In the genomic region with DNA sequence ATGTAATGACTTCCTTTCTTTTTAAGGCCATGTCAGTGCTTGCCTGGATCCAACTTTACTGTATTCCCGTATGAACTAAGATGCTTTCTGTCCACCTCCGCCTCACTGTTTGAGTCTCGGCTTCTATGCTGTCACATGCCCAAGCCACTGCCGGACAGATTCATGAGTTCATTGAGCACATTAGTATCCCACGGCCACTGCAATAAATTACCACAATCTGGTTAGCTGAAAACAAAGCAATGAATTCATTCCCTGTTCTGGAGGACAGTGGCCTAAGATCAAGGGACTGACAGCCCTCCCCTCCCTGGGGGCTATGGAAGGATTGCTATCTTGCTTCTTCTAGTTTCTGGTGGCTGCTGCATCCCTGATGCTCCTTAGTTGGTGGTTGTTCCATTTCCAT, we compare ENCODE assay signal across 23 mouse cellular contexts.
DNase-seq lines count a peak whose midpoint lies in the region; ATAC-seq and TF ChIP-seq lines count a peak whose summit lies in the region.
"Had no signal": no experiment of that assay in that cellular context is flagged by ENCODE, and none has a peak within 500 bp of the region (broad histone marks: within the 10 kb centered on the region; RNA-seq: fewer than 3 reads in every experiment).

No protein-coding gene starts in this region.

- no peak overlapping the region for H3K4me3 ChIP-seq in hindbrain, embryonic 11.5 days (ENCODE audit: low read depth, low read length)
- H3K4me3 ChIP-seq in hindbrain, embryonic 12.5 days: no peak overlapping the region
- no peak overlapping the region for H3K4me3 ChIP-seq in neural tube, embryonic 13.5 days
- no peak overlapping the region for H3K4me3 ChIP-seq in intestine, postnatal 0 days (ENCODE audit: low read depth, low read length)
- H3K4me3 ChIP-seq: embryonic facial prominence, embryonic 15.5 days; heart, embryonic 10.5 days; kidney, embryonic 15.5 days; layer of hippocampus, adult 2 months; limb, embryonic 13.5 days; liver, embryonic 12.5 days; midbrain, embryonic 13.5 days had no signal

- H3K27me3 ChIP-seq in hindbrain, embryonic 11.5 days (ENCODE audit: control insufficient read depth, insufficient read depth, low read length): no peaks in the 10 kb centered on the region
- no peaks in the 10 kb centered on the region for H3K27me3 ChIP-seq in hindbrain, embryonic 12.5 days
- H3K27me3 ChIP-seq in neural tube, embryonic 13.5 days: no peaks in the 10 kb centered on the region
- no peaks in the 10 kb centered on the region for H3K27me3 ChIP-seq in intestine, postnatal 0 days (replicated peaks; ENCODE audit: control insufficient read depth, insufficient read depth, low read length)
- H3K27me3 ChIP-seq: embryonic facial prominence, embryonic 15.5 days; kidney, embryonic 15.5 days; limb, embryonic 13.5 days; liver, embryonic 12.5 days; midbrain, embryonic 13.5 days; Patski had no signal

- no peak overlapping the region for H3K4me2 ChIP-seq in hindbrain, embryonic 11.5 days (replicated peaks; ENCODE audit: low read depth, low read length)
- H3K4me2 ChIP-seq in hindbrain, embryonic 12.5 days (replicated peaks): no peak overlapping the region
- H3K4me2 ChIP-seq in neural tube, embryonic 13.5 days: no peak overlapping the region
- H3K4me2 ChIP-seq in intestine, postnatal 0 days (replicated peaks; ENCODE audit: low read depth): no peak overlapping the region
- H3K4me2 ChIP-seq: embryonic facial prominence, embryonic 15.5 days; kidney, embryonic 15.5 days; limb, embryonic 13.5 days; liver, embryonic 12.5 days; midbrain, embryonic 13.5 days had no signal

- TF ChIP-seq CTCF in intestine, postnatal 0 days (IDR thresholded peaks at IDR 0.05; ENCODE audit: low read depth): no peak

- no peak overlapping the region for H3K27ac ChIP-seq in hindbrain, embryonic 11.5 days (ENCODE audit: low read depth, low read length)
- no peak overlapping the region for H3K27ac ChIP-seq in hindbrain, embryonic 12.5 days
- 0 out of 2 replicates have a peak overlapping the region, but pooled peaks have one; percentile 14 for H3K27ac ChIP-seq in neural tube, embryonic 13.5 days (replicated peaks)
- no peak overlapping the region for H3K27ac ChIP-seq in intestine, postnatal 0 days (ENCODE audit: low read depth, low read length)
- H3K27ac ChIP-seq: embryonic facial prominence, embryonic 15.5 days; heart, embryonic 10.5 days; kidney, embryonic 15.5 days; layer of hippocampus, adult 2 months; limb, embryonic 13.5 days; liver, embryonic 12.5 days; midbrain, embryonic 13.5 days had no signal

- ATAC-seq in hindbrain, embryonic 11.5 days (ENCODE audit: low FRiP score): peak; percentile 38; the same call in 1 of the 2 replicates
- ATAC-seq in hindbrain, embryonic 12.5 days (ENCODE audit: low FRiP score): no peak
- ATAC-seq in neural tube, embryonic 13.5 days (ENCODE audit: low read depth): 0 out of 2 replicates have a peak, but pooled peaks have one; percentile 47
- no peak for ATAC-seq in intestine, postnatal 0 days
- ATAC-seq: forebrain, embryonic 14.5 days; liver, embryonic 12.5 days; midbrain, embryonic 13.5 days; Patski had no signal

- H3K4me1 ChIP-seq in hindbrain, embryonic 11.5 days (replicated peaks; ENCODE audit: control insufficient read depth, insufficient read depth, low read length): no peaks in the 10 kb centered on the region; the same call in 1 of the 2 replicates
- 0 out of 2 replicates have a peak, but pooled peaks cover 4% of the 10 kb centered on the region for H3K4me1 ChIP-seq in hindbrain, embryonic 12.5 days
- H3K4me1 ChIP-seq in neural tube, embryonic 13.5 days (replicated peaks): peaks cover 7% of the 10 kb centered on the region
- H3K4me1 ChIP-seq in intestine, postnatal 0 days (replicated peaks; ENCODE audit: control insufficient read depth, insufficient read depth, low read length): no peaks in the 10 kb centered on the region
- H3K4me1 ChIP-seq: embryonic facial prominence, embryonic 15.5 days; heart, embryonic 10.5 days; liver, embryonic 12.5 days had no signal

- no peaks in the 10 kb centered on the region for H3K9me3 ChIP-seq in hindbrain, embryonic 11.5 days (ENCODE audit: control insufficient read depth, low read length)
- H3K9me3 ChIP-seq in hindbrain, embryonic 12.5 days (replicated peaks): no peaks in the 10 kb centered on the region
- H3K9me3 ChIP-seq in neural tube, embryonic 13.5 days: no peaks in the 10 kb centered on the region
- H3K9me3 ChIP-seq in intestine, postnatal 0 days (ENCODE audit: control insufficient read depth): no peaks in the 10 kb centered on the region
- H3K9me3 ChIP-seq: embryonic facial prominence, embryonic 15.5 days; heart, embryonic 10.5 days; kidney, embryonic 15.5 days; limb, embryonic 13.5 days; liver, embryonic 12.5 days; midbrain, embryonic 13.5 days had no signal

- no peak overlapping the region for H3K9ac ChIP-seq in hindbrain, embryonic 11.5 days (ENCODE audit: low read depth, low read length)
- no peak overlapping the region for H3K9ac ChIP-seq in hindbrain, embryonic 12.5 days
- H3K9ac ChIP-seq in neural tube, embryonic 13.5 days: no peak overlapping the region
- H3K9ac ChIP-seq in intestine, postnatal 0 days (ENCODE audit: low read depth, low read length): no peak overlapping the region
- H3K9ac ChIP-seq: embryonic facial prominence, embryonic 15.5 days; kidney, embryonic 15.5 days; limb, embryonic 13.5 days; liver, embryonic 12.5 days; midbrain, embryonic 13.5 days had no signal

- DNase-seq in hindbrain, embryonic 11.5 days (ENCODE audit: low spot score): peak; percentile 26
- peak; percentile 2 to 3 for DNase-seq in kidney, postnatal 4 days
- DNase-seq in kidney, postnatal 36 days: no peak
- DNase-seq in embryo, embryonic 10.5 days (ENCODE audit: low spot score): peak; percentile 63
- DNase-seq in thymus, postnatal 10 days (ENCODE audit: low spot score in 2 of 2): no peak
- DNase-seq: cerebellum, adult 11 months; cerebellum, adult 9-11 months; lung, adult 18-20 months; lung, postnatal 10 days; right cerebral cortex, postnatal 4 days; thymus, postnatal 36 days had no signal

- H3K36me3 ChIP-seq in hindbrain, embryonic 11.5 days (ENCODE audit: control insufficient read depth, insufficient read depth, low read length): no peaks in the 10 kb centered on the region
- no peaks in the 10 kb centered on the region for H3K36me3 ChIP-seq in hindbrain, embryonic 12.5 days
- no peaks in the 10 kb centered on the region for H3K36me3 ChIP-seq in neural tube, embryonic 13.5 days
- no peaks in the 10 kb centered on the region for H3K36me3 ChIP-seq in intestine, postnatal 0 days (ENCODE audit: control insufficient read depth, insufficient read depth)
- H3K36me3 ChIP-seq: embryonic facial prominence, embryonic 15.5 days; heart, embryonic 10.5 days; kidney, embryonic 15.5 days; limb, embryonic 13.5 days; liver, embryonic 12.5 days; midbrain, embryonic 13.5 days had no signal

- WGBS in hindbrain, embryonic 11.5 days: 41% methylated on average over 5 of the region's 5 CpGs
- WGBS in hindbrain, embryonic 12.5 days: 35% methylated on average over 5 of the region's 5 CpGs
- WGBS in neural tube, embryonic 13.5 days: 9% methylated on average over 5 of the region's 5 CpGs
- WGBS in intestine, postnatal 0 days: 70% methylated on average over 5 of the region's 5 CpGs

Comparison
In these comparisons a context has a peak if more than half of its experiments do, and no peak if none do; other contexts are left out.
1. ATAC-seq: peak in hindbrain, embryonic 11.5 days (single experiment) and neural tube, embryonic 13.5 days (single experiment); none in hindbrain, embryonic 12.5 days (single experiment) and intestine, postnatal 0 days (single experiment).
2. DNase-seq: peak in hindbrain, embryonic 11.5 days (single experiment), kidney, postnatal 4 days (2 of 2) and embryo, embryonic 10.5 days (single experiment); none in kidney, postnatal 36 days (0 of 2) and thymus, postnatal 10 days (0 of 2).